Mouse (Mus musculus): Measurements from ENCODE around the gene AI467606. TPM values are rescaled to one million over a fixed set of nuclear protein-coding genes. Genes with fewer than 3 reads are reported as not detected.

Gene AI467606
- polyA plus RNA-seq, 1 experiment from 2014 or later: 0.91 TPM

GRCm38 (mm10) chr7:127139562-127139961, 48.4 kb downstream of the AI467606 start:
- no peak for DNase-seq (ENCODE audit: low spot score)
- H3K27ac ChIP-seq (replicated peaks): no peak overlapping the region
- H3K4me3 ChIP-seq: no peak overlapping the region
- H3K27me3 ChIP-seq (ENCODE audit: low read depth, poor library complexity, severe bottlenecking): no peaks in the 10 kb centered on the region
- no peaks in the 10 kb centered on the region for H3K4me1 ChIP-seq
- H3K9me3 ChIP-seq (replicated peaks): no peaks in the 10 kb centered on the region
- no peaks in the 10 kb centered on the region for H3K36me3 ChIP-seq
- 60% methylated on average over 5 of the region's 5 CpGs for WGBS

- no peaks in the 10 kb centered on the region for H3K36me3 ChIP-seq
- WGBS: 69% methylated on average over 7 of the region's 7 CpGs
- no peak overlapping the region for H3K4me3 ChIP-seq
- H3K9me3 ChIP-seq (replicated peaks): no peaks in the 10 kb centered on the region
- no peak for DNase-seq (ENCODE audit: low spot score)
- H3K27ac ChIP-seq (replicated peaks): no peak overlapping the region
- peaks cover 5% of the 10 kb centered on the region for H3K4me1 ChIP-seq
- no peaks in the 10 kb centered on the region for H3K27me3 ChIP-seq (ENCODE audit: low read depth, poor library complexity, severe bottlenecking)
Observed at GRCm38 (mm10) chr7:127140623-127141404, 49.7 kb downstream of the AI467606 start.

DNA sequence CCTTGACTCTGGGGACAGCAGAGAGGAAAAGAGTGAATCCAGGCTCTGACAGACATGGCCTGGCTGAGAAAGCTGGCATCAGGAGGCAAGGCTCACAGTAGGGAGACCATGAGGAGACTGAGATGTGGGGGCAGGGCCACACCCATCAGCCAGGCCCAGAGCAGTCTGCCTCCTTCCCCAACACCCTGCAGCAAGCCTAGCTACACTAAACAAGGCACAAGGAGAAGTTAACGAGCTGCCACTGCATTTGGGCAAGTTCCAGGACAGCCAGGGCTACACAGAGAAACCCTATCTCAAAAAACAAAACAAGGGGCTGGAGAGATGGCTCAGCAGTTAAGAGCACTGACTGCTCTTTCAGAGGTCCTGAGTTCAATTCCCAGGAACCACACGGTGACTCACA, 51.1 kb downstream of the AI467606 start:
- H3K4me3 ChIP-seq: no peak overlapping the region
- H3K4me1 ChIP-seq: peaks cover 17% of the 10 kb centered on the region
- DNase-seq (ENCODE audit: low spot score): no peak
- no peak overlapping the region for H3K27ac ChIP-seq (replicated peaks)
- no peaks in the 10 kb centered on the region for H3K9me3 ChIP-seq (replicated peaks)
- 54% methylated on average over 2 of the region's 2 CpGs for WGBS
- no peaks in the 10 kb centered on the region for H3K27me3 ChIP-seq (ENCODE audit: low read depth, poor library complexity, severe bottlenecking)
- no peaks in the 10 kb centered on the region for H3K36me3 ChIP-seq

DNA sequence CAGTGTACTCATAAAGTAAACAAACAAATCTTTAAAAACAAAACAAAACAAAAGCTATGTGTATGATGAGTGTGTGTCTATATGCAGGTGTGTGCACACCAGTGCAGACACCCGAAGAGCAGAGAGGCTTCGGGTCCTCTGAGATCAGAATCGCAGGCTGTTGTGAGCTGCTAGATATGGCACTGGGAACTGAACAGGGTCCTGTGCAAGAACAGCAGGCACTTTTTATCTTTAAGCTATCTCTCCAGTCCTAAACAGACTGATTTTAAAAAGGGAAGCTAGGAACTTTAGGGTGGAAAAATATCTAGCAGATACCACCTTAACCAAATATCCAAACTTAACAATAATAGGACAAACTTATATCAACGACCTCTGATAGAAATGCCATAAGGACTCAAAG, 51.5 kb downstream of the AI467606 start:
- no peaks in the 10 kb centered on the region for H3K36me3 ChIP-seq
- no peaks in the 10 kb centered on the region for H3K27me3 ChIP-seq (ENCODE audit: low read depth, poor library complexity, severe bottlenecking)
- peaks cover 17% of the 10 kb centered on the region for H3K4me1 ChIP-seq
- no peak overlapping the region for H3K27ac ChIP-seq (replicated peaks)
- no peak for DNase-seq (ENCODE audit: low spot score)
- WGBS: 93% methylated on average over 4 of the region's 4 CpGs
- no peaks in the 10 kb centered on the region for H3K9me3 ChIP-seq (replicated peaks)
- H3K4me3 ChIP-seq: no peak overlapping the region

Small RNA genes lying within 50 kb of the gene (microRNA-seq; reads per million reads assigned to microRNA genes)
- gene Gm44343: not detected

Other genes starting within 250 kb of the AI467606 start
- 6.6 and 8.4 TPM in 2 replicates for gene Doc2a, start 243.9 kb upstream of the AI467606 start, polyA plus RNA-seq (2016; fragmentation: Nextera tagmentation; extraction: Ambion mirVana)
- 50.1 and 50.7 TPM in 2 replicates for gene Hirip3, start 229.4 kb upstream of the AI467606 start, polyA plus RNA-seq (2016; fragmentation: Nextera tagmentation; extraction: Ambion mirVana)
- 105 and 107 TPM in 2 replicates for gene Ino80e, start 229.0 kb upstream of the AI467606 start, polyA plus RNA-seq (2016; fragmentation: Nextera tagmentation; extraction: Ambion mirVana)
- gene Taok2, start 206.7 kb upstream of the AI467606 start, polyA plus RNA-seq (2016; fragmentation: Nextera tagmentation; extraction: Ambion mirVana): 53.2 and 61.1 TPM in 2 replicates
- gene Tmem219, start 168.4 kb upstream of the AI467606 start, polyA plus RNA-seq (2016; fragmentation: Nextera tagmentation; extraction: Ambion mirVana): 29.4 and 36.1 TPM in 2 replicates
- 20.8 and 26.1 TPM in 2 replicates for gene Kctd13, start 162.5 kb upstream of the AI467606 start, polyA plus RNA-seq (2016; fragmentation: Nextera tagmentation; extraction: Ambion mirVana)
- gene Asphd1, start 141.8 kb upstream of the AI467606 start, polyA plus RNA-seq (2016; fragmentation: Nextera tagmentation; extraction: Ambion mirVana): 0.25 and 0.76 TPM in 2 replicates
- gene Sez6l2, start 140.8 kb upstream of the AI467606 start, polyA plus RNA-seq (2016; fragmentation: Nextera tagmentation; extraction: Ambion mirVana): 2.0 and 4.6 TPM in 2 replicates
- gene Cdipt, start 115.4 kb upstream of the AI467606 start, polyA plus RNA-seq (2016; fragmentation: Nextera tagmentation; extraction: Ambion mirVana): 89.2 and 99.8 TPM in 2 replicates
- gene Cdiptos, start 115.3 kb upstream of the AI467606 start, polyA plus RNA-seq (2016; fragmentation: Nextera tagmentation; extraction: Ambion mirVana): 0.51 and 1.0 TPM in 2 replicates
- gene Mvp, start 76.7 kb upstream of the AI467606 start, polyA plus RNA-seq (2016; fragmentation: Nextera tagmentation; extraction: Ambion mirVana): 3.0 and 5.2 TPM in 2 replicates
- 0.19 and 0.25 TPM in 2 replicates for gene Pagr1b, start 74.9 kb upstream of the AI467606 start, polyA plus RNA-seq (2016; fragmentation: Nextera tagmentation; extraction: Ambion mirVana)
- gene Pagr1a, start 74.0 kb upstream of the AI467606 start, polyA plus RNA-seq (2016; fragmentation: Nextera tagmentation; extraction: Ambion mirVana): 103 and 104 TPM in 2 replicates
- gene Gm42742, start 70.3 kb upstream of the AI467606 start, polyA plus RNA-seq (2016; fragmentation: Nextera tagmentation; extraction: Ambion mirVana): 46.2 and 55.1 TPM in 2 replicates
- 2.9 and 4.4 TPM in 2 replicates for gene Prrt2, start 70.1 kb upstream of the AI467606 start, polyA plus RNA-seq (2016; fragmentation: Nextera tagmentation; extraction: Ambion mirVana)
- gene Maz, start 64.3 kb upstream of the AI467606 start, polyA plus RNA-seq (2016; fragmentation: Nextera tagmentation; extraction: Ambion mirVana): 64.6 and 66.4 TPM in 2 replicates
- 210 and 222 TPM in 2 replicates for gene Kif22, start 48.9 kb upstream of the AI467606 start, polyA plus RNA-seq (2016; fragmentation: Nextera tagmentation; extraction: Ambion mirVana)
- not detected in 2 replicates for gene Zg16, start 4.0 kb upstream of the AI467606 start, polyA plus RNA-seq (2016; fragmentation: Nextera tagmentation; extraction: Ambion mirVana)
- 7.2 and 10.3 TPM in 2 replicates for gene Qprt, start 30.9 kb downstream of the AI467606 start, polyA plus RNA-seq (2016; fragmentation: Nextera tagmentation; extraction: Ambion mirVana)
- gene Spn, start 46.5 kb downstream of the AI467606 start, polyA plus RNA-seq (2016; fragmentation: Nextera tagmentation; extraction: Ambion mirVana): 0.09 and 0.10 TPM in 2 replicates
- gene Cd2bp2, start 104.7 kb downstream of the AI467606 start, polyA plus RNA-seq (2016; fragmentation: Nextera tagmentation; extraction: Ambion mirVana): 94.3 and 109 TPM in 2 replicates
- gene Tbc1d10b, start 117.1 kb downstream of the AI467606 start, polyA plus RNA-seq (2016; fragmentation: Nextera tagmentation; extraction: Ambion mirVana): 22.7 and 29.4 TPM in 2 replicates
- 12.6 and 16.5 TPM in 2 replicates for gene Mylpf, start 117.5 kb downstream of the AI467606 start, polyA plus RNA-seq (2016; fragmentation: Nextera tagmentation; extraction: Ambion mirVana)
- gene Zfp553, start 141.7 kb downstream of the AI467606 start, polyA plus RNA-seq (2016; fragmentation: Nextera tagmentation; extraction: Ambion mirVana): 75.4 and 78.6 TPM in 2 replicates
- gene Sept1, start 141.8 kb downstream of the AI467606 start, polyA plus RNA-seq (2016; fragmentation: Nextera tagmentation; extraction: Ambion mirVana): 31.8 and 32.7 TPM in 2 replicates
- gene Zfp771, start 152.9 kb downstream of the AI467606 start, polyA plus RNA-seq (2016; fragmentation: Nextera tagmentation; extraction: Ambion mirVana): 59.4 TPM in 2 replicates
- 289 and 345 TPM in 2 replicates for gene Dctpp1, start 169.3 kb downstream of the AI467606 start, polyA plus RNA-seq (2016; fragmentation: Nextera tagmentation; extraction: Ambion mirVana)
- gene Sephs2, start 182.7 kb downstream of the AI467606 start, polyA plus RNA-seq (2016; fragmentation: Nextera tagmentation; extraction: Ambion mirVana): 71.2 and 76.9 TPM in 2 replicates
- 0.72 and 0.77 TPM in 2 replicates for gene Itgal, start 204.9 kb downstream of the AI467606 start, polyA plus RNA-seq (2016; fragmentation: Nextera tagmentation; extraction: Ambion mirVana)

Measured in midbrain, embryonic 10.5 days (tissue).